Mouse (Mus musculus) hindbrain, postnatal 0 days (tissue): ENCODE measurements around the gene Zfp367. TPM values are rescaled to one million over a fixed set of nuclear protein-coding genes. Genes with fewer than 3 reads are reported as not detected.

Experiments
- ATAC-seq: fragments of 200-750 bp; cut with Nextera tagmentation; 2 replicates; pipeline ENCODE4 v1.8.0; 2017; ENCODE audit warnings: mild to moderate bottlenecking, moderate TSS enrichment, moderate library complexity
- DNase-seq: peaks from one replicate; pipeline ENCODE4 v3.0.0-alpha.2; 2015; ENCODE audit warnings: low spot score
- H3K27ac ChIP-seq: fragments of 300-500 bp; sonication (generic); 2 replicates; pipeline ENCODE4 v1.5.1; 2014; ENCODE audit warnings: mild to moderate bottlenecking
- H3K27me3 ChIP-seq: fragments of 300-500 bp; sonication (generic); 2 replicates; pipeline ENCODE4 v1.6.1; 2014; ENCODE audit warnings: low read length, mixed read lengths; ENCODE audit not compliant: insufficient read depth
- H3K36me3 ChIP-seq: fragments of 300-500 bp; sonication (generic); 2 replicates; pipeline ENCODE4 v1.6.1; 2014; ENCODE audit warnings: low read length, mixed read lengths; ENCODE audit not compliant: insufficient read depth
- H3K4me1 ChIP-seq: fragments of 300-500 bp; sonication (generic); 2 replicates; pipeline ENCODE4 v1.6.1; 2014; ENCODE audit warnings: antibody characterized with exemption, low read length, mixed read lengths; ENCODE audit not compliant: insufficient read depth
- H3K4me2 ChIP-seq: fragments of 300-500 bp; sonication (generic); 2 replicates; pipeline ENCODE4 v1.6.1; 2014; ENCODE audit warnings: low read depth, mild to moderate bottlenecking, low read length, moderate library complexity, mixed read lengths
- H3K4me3 ChIP-seq: fragments of 300-500 bp; sonication (generic); 2 replicates; pipeline ENCODE4 v1.5.1; 2014; ENCODE audit warnings: low read length
- H3K9ac ChIP-seq: fragments of 300-500 bp; sonication (generic); replicated peaks from 2 replicates; pipeline ENCODE4 v1.6.1; 2014; ENCODE audit warnings: mild to moderate bottlenecking, low read length, moderate library complexity, mixed read lengths
- H3K9me3 ChIP-seq: fragments of 300-500 bp; sonication (generic); 2 replicates; pipeline ENCODE4 v1.6.1; 2016; ENCODE audit warnings: low read length, mixed read lengths
- CTCF ChIP-seq: IDR thresholded peaks from 2 replicates; pipeline ENCODE4 v1.5.1; 2016; ENCODE audit warnings: antibody characterized with exemption, control low read depth, low read depth
- WGBS: fragments of 180-500 bp; shearing (Covaris S2); extraction: QIAGEN DNeasy Blood & Tissue Kit; methylation state at CpG from one replicate; pipeline ENCODE4 v1.1.7; 2014; 5-methylcytosine and 5-hydroxymethylcytosine counted together
- polyA plus RNA-seq: library from polyadenylated mRNA; unstranded; fragments of >200 nt; fragmentation: Nextera tagmentation; extraction: Ambion mirVana; gene quantifications from 2 replicates; pipeline ENCODE4 v1.2.1, GENCODE M21; 2015
- total RNA-seq: library from RNA; depleted of rRNA; stranded (reverse); fragments of >200 nt; gene quantifications from 2 replicates; pipeline ENCODE4 v1.2.3, GENCODE M21; 2014

Zfp367 gene
- total and polyA plus RNA-seq, 2 experiments from 2014 or later = 6.7 to 15.3 TPM

GRCm38 (mm10) chr13:64100186-64100585 is 52.8 kb downstream of the Zfp367 start:
- Histone ChIP-seq H3K4me1 (no peaks in the 10 kb centered on the region), H3K9ac (no peak overlapping the region), H3K27me3 (no peaks in the 10 kb centered on the region), H3K4me3 (no peak overlapping the region), H3K4me2 (no peak overlapping the region), H3K36me3 (no peaks in the 10 kb centered on the region), H3K9me3 (no peaks in the 10 kb centered on the region), H3K27ac (no peak overlapping the region)
- peak; percentile 72 for TF ChIP-seq CTCF
- DNase-seq (peak; percentile 69), ATAC-seq (peak; percentile 46; the same call in 1 of the 2 replicates)
- WGBS = 70% methylated on average over 3 of the region's 3 CpGs

GRCm38 (mm10) chr13:64098992-64099391 is 54.0 kb downstream of the Zfp367 start:
- no peak overlapping the region for H3K27ac ChIP-seq
- no peak overlapping the region for H3K4me3 ChIP-seq
- 76% methylated on average over 9 of the region's 9 CpGs for WGBS
- DNase-seq (peak; percentile 40), ATAC-seq (no peak)
- no peak overlapping the region for H3K9ac ChIP-seq
- no peak overlapping the region for H3K4me2 ChIP-seq
- peak; percentile 61 for TF ChIP-seq CTCF
- no peaks in the 10 kb centered on the region for H3K9me3 ChIP-seq
- H3K4me1 ChIP-seq = no peaks in the 10 kb centered on the region
- H3K27me3 ChIP-seq = no peaks in the 10 kb centered on the region
- no peaks in the 10 kb centered on the region for H3K36me3 ChIP-seq

GRCm38 (mm10) chr13:64093341-64093740 is 59.7 kb downstream of the Zfp367 start:
- peak; percentile 87 for TF ChIP-seq CTCF
- H3K9ac ChIP-seq = no peak overlapping the region
- H3K4me2 ChIP-seq = no peak overlapping the region
- H3K4me3 ChIP-seq = no peak overlapping the region
- H3K27ac ChIP-seq = no peak overlapping the region
- H3K4me1 ChIP-seq = no peaks in the 10 kb centered on the region
- DNase-seq (peak; percentile 85), ATAC-seq (peak; percentile 62; the same call in 1 of the 2 replicates)
- no peaks in the 10 kb centered on the region for H3K9me3 ChIP-seq
- 0% methylated on average over 1 of the region's 1 CpGs for WGBS
- H3K36me3 ChIP-seq = no peaks in the 10 kb centered on the region
- no peaks in the 10 kb centered on the region for H3K27me3 ChIP-seq

- Histone ChIP-seq H3K4me2 (no peak overlapping the region), H3K36me3 (no peaks in the 10 kb centered on the region), H3K27me3 (no peaks in the 10 kb centered on the region), H3K27ac (no peak overlapping the region), H3K4me1 (no peaks in the 10 kb centered on the region), H3K9me3 (no peaks in the 10 kb centered on the region), H3K4me3 (no peak overlapping the region), H3K9ac (no peak overlapping the region)
- TF ChIP-seq CTCF = no peak
- 66% methylated on average over 6 of the region's 6 CpGs for WGBS
- ATAC-seq (no peak), DNase-seq (no peak)
Measured at GRCm38 (mm10) chr13:64092752-64093151, 60.2 kb downstream of the Zfp367 start.

GRCm38 (mm10) chr13:64092141-64092540 is 60.9 kb downstream of the Zfp367 start:
- H3K4me2 ChIP-seq = no peak overlapping the region
- no peak overlapping the region for H3K4me3 ChIP-seq
- no peak overlapping the region for H3K27ac ChIP-seq
- H3K9ac ChIP-seq = no peak overlapping the region
- no peak for TF ChIP-seq CTCF
- H3K9me3 ChIP-seq = no peaks in the 10 kb centered on the region
- H3K27me3 ChIP-seq = no peaks in the 10 kb centered on the region
- 75% methylated on average over 3 of the region's 3 CpGs for WGBS
- no peaks in the 10 kb centered on the region for H3K36me3 ChIP-seq
- DNase-seq = no peak
- ATAC-seq = no peak
- H3K4me1 ChIP-seq = no peaks in the 10 kb centered on the region

GRCm38 (mm10) chr13:64091006-64091405 is 62.0 kb downstream of the Zfp367 start:
- Histone ChIP-seq H3K27ac (no peak overlapping the region), H3K4me2 (no peak overlapping the region), H3K9me3 (no peaks in the 10 kb centered on the region), H3K36me3 (no peaks in the 10 kb centered on the region), H3K4me3 (no peak overlapping the region), H3K9ac (no peak overlapping the region), H3K27me3 (no peaks in the 10 kb centered on the region), H3K4me1 (no peaks in the 10 kb centered on the region)
- DNase-seq = peak; percentile 50
- WGBS = 44% methylated on average over 7 of the region's 7 CpGs
- 0 out of 2 replicates have a peak, but pooled peaks have one; percentile 47 for ATAC-seq
- no peak for TF ChIP-seq CTCF

- WGBS = 87% methylated on average over 5 of the region's 5 CpGs
- H3K4me1 ChIP-seq = no peaks in the 10 kb centered on the region
- H3K27ac ChIP-seq = no peak overlapping the region
- no peaks in the 10 kb centered on the region for H3K27me3 ChIP-seq
- DNase-seq (no peak), ATAC-seq (no peak)
- H3K4me3 ChIP-seq = no peak overlapping the region
- H3K9ac ChIP-seq = no peak overlapping the region
- H3K36me3 ChIP-seq = no peaks in the 10 kb centered on the region
- no peak for TF ChIP-seq CTCF
- no peaks in the 10 kb centered on the region for H3K9me3 ChIP-seq
- no peak overlapping the region for H3K4me2 ChIP-seq
Measured at GRCm38 (mm10) chr13:64090278-64090677, 62.7 kb downstream of the Zfp367 start.
